ENCODE assay signal across 21 mouse cellular contexts in the genomic region with DNA sequence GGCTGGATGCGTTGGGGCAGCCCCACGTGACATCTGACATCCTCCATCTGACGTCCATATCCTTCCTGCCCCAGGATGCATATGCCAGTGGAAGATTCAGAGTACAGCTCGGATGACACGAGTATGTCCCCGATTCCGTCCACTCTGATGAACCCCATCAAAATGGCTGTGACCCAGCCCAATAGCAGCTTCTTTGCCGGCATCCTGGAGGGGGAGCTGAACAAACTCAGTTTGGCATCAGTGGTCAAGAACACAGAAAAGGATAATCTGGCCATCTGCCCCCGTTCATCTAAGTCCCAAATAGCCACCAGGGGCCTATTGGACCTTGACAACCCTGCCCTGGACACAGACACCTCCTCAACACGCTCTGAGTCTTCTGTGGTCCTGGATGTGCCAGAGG. TPM values are rescaled to one million over a fixed set of nuclear protein-coding genes. Genes with fewer than 3 reads are reported as not detected.
A peak's percentile ranks its signal among the peaks of the same experiment; 100 is the strongest.
DNase-seq lines count a peak whose midpoint lies in the region; ATAC-seq and TF ChIP-seq lines count a peak whose summit lies in the region.
"Had no signal": no experiment of that assay in that cellular context is flagged by ENCODE, and none has a peak within 500 bp of the region (broad histone marks: within the 10 kb centered on the region; RNA-seq: fewer than 3 reads in every experiment).

No protein-coding gene starts in this region.

- H3K4me3 ChIP-seq in forebrain, embryonic 11.5 days (ENCODE audit: low read depth, low read length) = no peak overlapping the region
- no peak overlapping the region for H3K4me3 ChIP-seq in forebrain, embryonic 16.5 days (replicated peaks; ENCODE audit: low read length)
- no peak overlapping the region for H3K4me3 ChIP-seq in kidney, postnatal 0 days (replicated peaks; ENCODE audit: low read depth, low read length)
- H3K4me3 ChIP-seq in liver, adult 2 months (ENCODE audit: insufficient read depth, low read depth, low read length) = 0 out of 2 replicates have a peak overlapping the region, but pooled peaks have one; percentile 15
- H3K4me3 ChIP-seq: embryonic facial prominence, embryonic 13.5 days; forebrain, embryonic 13.5 days; gastrocnemius, adult 2 months; hindbrain, embryonic 12.5 days had no signal

- no peak for TF ChIP-seq POLR2A in liver, adult 2 months (IDR thresholded peaks at IDR 0.05; ENCODE audit: extremely low read depth, insufficient read depth, low read length)

- H3K36me3 ChIP-seq in forebrain, embryonic 11.5 days (ENCODE audit: control insufficient read depth, insufficient read depth, low read length) = no peaks in the 10 kb centered on the region; the same call in 1 of the 2 replicates
- H3K36me3 ChIP-seq in forebrain, embryonic 16.5 days (ENCODE audit: control insufficient read depth, insufficient read depth) = peaks cover 15% of the 10 kb centered on the region
- H3K36me3 ChIP-seq in kidney, postnatal 0 days (ENCODE audit: insufficient read depth, low read length) = peaks cover 22% of the 10 kb centered on the region; the same call in 1 of the 2 replicates
- H3K36me3 ChIP-seq in liver, adult 2 months (ENCODE audit: control insufficient read depth, insufficient read depth, low read length) = peaks cover 3% of the 10 kb centered on the region; the same call in 1 of the 2 replicates

- H3K27ac ChIP-seq in forebrain, embryonic 11.5 days (ENCODE audit: low read depth, low read length) = no peak overlapping the region
- H3K27ac ChIP-seq in forebrain, embryonic 16.5 days (ENCODE audit: low read length) = no peak overlapping the region
- no peak overlapping the region for H3K27ac ChIP-seq in kidney, postnatal 0 days
- H3K27ac ChIP-seq in liver, adult 2 months (replicated peaks; ENCODE audit: insufficient read depth, low read depth, low read length) = no peak overlapping the region
- H3K27ac ChIP-seq: embryonic facial prominence, embryonic 13.5 days; forebrain, embryonic 13.5 days; gastrocnemius, adult 2 months; hindbrain, embryonic 12.5 days had no signal

- H3K27me3 ChIP-seq in forebrain, embryonic 11.5 days (ENCODE audit: control insufficient read depth, insufficient read depth, low read length) = no peaks in the 10 kb centered on the region
- no peaks in the 10 kb centered on the region for H3K27me3 ChIP-seq in forebrain, embryonic 16.5 days (replicated peaks; ENCODE audit: control insufficient read depth, insufficient read depth, low read length)
- no peaks in the 10 kb centered on the region for H3K27me3 ChIP-seq in kidney, postnatal 0 days (ENCODE audit: insufficient read depth, low read length)
- H3K27me3 ChIP-seq in liver, adult 2 months (ENCODE audit: control insufficient read depth, insufficient read depth, low read length) = no peaks in the 10 kb centered on the region
- H3K27me3 ChIP-seq: embryonic facial prominence, embryonic 13.5 days; hindbrain, embryonic 12.5 days had no signal

- H3K4me1 ChIP-seq in forebrain, embryonic 11.5 days (replicated peaks; ENCODE audit: control insufficient read depth, insufficient read depth, low read length) = no peaks in the 10 kb centered on the region
- no peaks in the 10 kb centered on the region for H3K4me1 ChIP-seq in forebrain, embryonic 16.5 days (replicated peaks; ENCODE audit: control insufficient read depth, insufficient read depth, low read length)
- H3K4me1 ChIP-seq in kidney, postnatal 0 days (replicated peaks; ENCODE audit: insufficient read depth, low read length) = no peaks in the 10 kb centered on the region
- no peaks in the 10 kb centered on the region for H3K4me1 ChIP-seq in liver, adult 2 months (ENCODE audit: control insufficient read depth, insufficient read depth, low read length)
- H3K4me1 ChIP-seq: embryonic facial prominence, embryonic 13.5 days; forebrain, embryonic 13.5 days; hindbrain, embryonic 12.5 days had no signal

- no peak overlapping the region for H3K9ac ChIP-seq in forebrain, embryonic 11.5 days (ENCODE audit: low read length)
- H3K9ac ChIP-seq in forebrain, embryonic 16.5 days (replicated peaks; ENCODE audit: low read depth, low read length) = no peak overlapping the region
- no peak overlapping the region for H3K9ac ChIP-seq in kidney, postnatal 0 days (ENCODE audit: low read depth, low read length)
- no peak overlapping the region for H3K9ac ChIP-seq in liver, adult 2 months (ENCODE audit: low read depth, low read length)
- H3K9ac ChIP-seq: embryonic facial prominence, embryonic 13.5 days; forebrain, embryonic 13.5 days; hindbrain, embryonic 12.5 days had no signal

- no peaks in the 10 kb centered on the region for H3K9me3 ChIP-seq in forebrain, embryonic 11.5 days (ENCODE audit: control insufficient read depth, low read length)
- H3K9me3 ChIP-seq in forebrain, embryonic 16.5 days (ENCODE audit: control insufficient read depth, low read length) = no peaks in the 10 kb centered on the region
- no peaks in the 10 kb centered on the region for H3K9me3 ChIP-seq in kidney, postnatal 0 days (replicated peaks; ENCODE audit: low read length)
- H3K9me3 ChIP-seq: embryonic facial prominence, embryonic 13.5 days; forebrain, embryonic 13.5 days; hindbrain, embryonic 12.5 days had no signal

- DNase-seq in forebrain, embryonic 11.5 days (ENCODE audit: low spot score) = no peak
- peak; percentile 18 for DNase-seq in kidney, postnatal 0 days (ENCODE audit: low spot score)
- no peak for DNase-seq in kidney, adult 9 months
- no peak for DNase-seq in liver, adult 2 months (ENCODE audit: extremely low read depth, low read depth, low spot score)
- no peak for DNase-seq in liver
- DNase-seq in 416B (ENCODE audit: low read depth) = peak; percentile 32
- no peak for DNase-seq in cerebellum, adult 18-20 months
- DNase-seq: adrenal gland, postnatal 10 days; cerebellum, adult 11 months; cerebellum, adult 9-10 months; cerebellum, postnatal 25 days; gastrocnemius, adult 2 months; gastrocnemius, postnatal 25 days; heart, postnatal 10 days; heart, postnatal 4 days had no signal

- H3K4me2 ChIP-seq in forebrain, embryonic 11.5 days (ENCODE audit: low read depth, low read length, severe bottlenecking) = 0 out of 2 replicates have a peak overlapping the region, but pooled peaks have one; percentile 2
- H3K4me2 ChIP-seq in forebrain, embryonic 16.5 days (ENCODE audit: low read length) = no peak overlapping the region
- no peak overlapping the region for H3K4me2 ChIP-seq in kidney, postnatal 0 days (ENCODE audit: low read length)
- H3K4me2 ChIP-seq: embryonic facial prominence, embryonic 13.5 days; forebrain, embryonic 13.5 days; hindbrain, embryonic 12.5 days had no signal

- TF ChIP-seq CTCF in kidney, postnatal 0 days (IDR thresholded peaks at IDR 0.05; ENCODE audit: low read depth) = no peak; the same call in 1 of the 2 replicates
- no peak for TF ChIP-seq CTCF in liver, adult 2 months (IDR thresholded peaks at IDR 0.05; ENCODE audit: low read depth, low read length)

- ATAC-seq in forebrain, embryonic 11.5 days (replicated peaks; ENCODE audit: low FRiP score) = no peak
- ATAC-seq in forebrain, embryonic 16.5 days = no peak
- no peak for ATAC-seq in kidney, postnatal 0 days (replicated peaks; ENCODE audit: low FRiP score, low read depth)
- ATAC-seq: forebrain, embryonic 13.5 days had no signal

- 92% methylated on average over 10 of the region's 10 CpGs for WGBS in forebrain, embryonic 11.5 days
- WGBS in forebrain, embryonic 16.5 days = 91% methylated on average over 10 of the region's 10 CpGs
- 63% methylated on average over 10 of the region's 10 CpGs for WGBS in kidney, postnatal 0 days
- 82% methylated on average over 10 of the region's 10 CpGs for WGBS in liver, adult 2 months

- no peaks in the 10 kb centered on the region for H3K79me2 ChIP-seq in liver, adult 2 months (ENCODE audit: control insufficient read depth, insufficient read depth, low read length)

RNA-seq across cellular contexts. Expression of gene Fndc8, which starts 5.6 kb away (rescaled TPM):
- 0.44 and 0.48 TPM in 2 replicates for polyA plus RNA-seq in forebrain, embryonic 11.5 days (2014; fragmentation: Nextera tagmentation; extraction: Ambion mirVana)
- polyA plus RNA-seq in forebrain, embryonic 16.5 days (2015; fragmentation: Nextera tagmentation; extraction: Ambion mirVana) = 0.43 and 1.1 TPM in 2 replicates
- 0.55 and 0.60 TPM in 2 replicates for polyA plus RNA-seq in kidney, postnatal 0 days (2015; fragmentation: Nextera tagmentation; extraction: Ambion mirVana)
- 0.20 TPM in 1 of 2 replicates, not detected in the other for total RNA-seq in liver, adult 2 months (2014; rRNA removed)
- not detected in 2 replicates for polyA plus RNA-seq in liver, adult 2 months (2012; rRNA removed)
- total RNA-seq: gastrocnemius, adult 2 months; gastrocnemius, postnatal 25 days; granulocyte monocyte progenitor cell, adult 5-6 weeks had no signal
- polyA plus RNA-seq: brain, embryonic 14.5 days had no signal

RNA-seq across cellular contexts. Expression of gene Rad51d, which starts 7.1 kb away (rescaled TPM):
- polyA plus RNA-seq in forebrain, embryonic 11.5 days (2014; fragmentation: Nextera tagmentation; extraction: Ambion mirVana) = 15.6 and 17.4 TPM in 2 replicates
- polyA plus RNA-seq in forebrain, embryonic 16.5 days (2015; fragmentation: Nextera tagmentation; extraction: Ambion mirVana) = 13.5 and 15.2 TPM in 2 replicates
- polyA plus RNA-seq in kidney, postnatal 0 days (2015; fragmentation: Nextera tagmentation; extraction: Ambion mirVana) = 10.6 and 11.7 TPM in 2 replicates
- total RNA-seq in liver, adult 2 months (2014; rRNA removed) = 4.0 and 5.0 TPM in 2 replicates
- polyA plus RNA-seq in liver, adult 2 months (2012; rRNA removed) = 8.1 and 9.0 TPM in 2 replicates

RNA-seq across cellular contexts. Expression of gene Nle1, which starts 10.7 kb away (rescaled TPM):
- polyA plus RNA-seq in forebrain, embryonic 11.5 days (2014; fragmentation: Nextera tagmentation; extraction: Ambion mirVana) = 31.9 and 34.8 TPM in 2 replicates
- 33.3 and 39.7 TPM in 2 replicates for polyA plus RNA-seq in forebrain, embryonic 16.5 days (2015; fragmentation: Nextera tagmentation; extraction: Ambion mirVana)
- 23.7 and 24.0 TPM in 2 replicates for polyA plus RNA-seq in kidney, postnatal 0 days (2015; fragmentation: Nextera tagmentation; extraction: Ambion mirVana)
- 2.3 and 2.6 TPM in 2 replicates for total RNA-seq in liver, adult 2 months (2014; rRNA removed)
- 11.0 and 15.6 TPM in 2 replicates for polyA plus RNA-seq in liver, adult 2 months (2012; rRNA removed)

RNA-seq across cellular contexts. Expression of gene Unc45b, which starts 12.9 kb away (rescaled TPM):
- polyA plus RNA-seq in forebrain, embryonic 11.5 days (2014; fragmentation: Nextera tagmentation; extraction: Ambion mirVana) = 0.20 and 0.41 TPM in 2 replicates
- 0.96 and 1.6 TPM in 2 replicates for polyA plus RNA-seq in forebrain, embryonic 16.5 days (2015; fragmentation: Nextera tagmentation; extraction: Ambion mirVana)
- polyA plus RNA-seq in kidney, postnatal 0 days (2015; fragmentation: Nextera tagmentation; extraction: Ambion mirVana) = 6.1 and 7.1 TPM in 2 replicates
- total RNA-seq in liver, adult 2 months (2014; rRNA removed) = 0.46 and 0.81 TPM in 2 replicates
- 0.32 TPM in 2 replicates for polyA plus RNA-seq in liver, adult 2 months (2012; rRNA removed)
- total RNA-seq: granulocyte monocyte progenitor cell, adult 5-6 weeks had no signal

RNA-seq across cellular contexts. Expression of gene Rffl, which starts 26.5 kb away (rescaled TPM):
- 17.0 and 18.4 TPM in 2 replicates for polyA plus RNA-seq in forebrain, embryonic 11.5 days (2014; fragmentation: Nextera tagmentation; extraction: Ambion mirVana)
- polyA plus RNA-seq in forebrain, embryonic 16.5 days (2015; fragmentation: Nextera tagmentation; extraction: Ambion mirVana) = 8.8 and 9.3 TPM in 2 replicates
- 21.7 and 23.3 TPM in 2 replicates for polyA plus RNA-seq in kidney, postnatal 0 days (2015; fragmentation: Nextera tagmentation; extraction: Ambion mirVana)
- total RNA-seq in liver, adult 2 months (2014; rRNA removed) = 10.6 and 12.5 TPM in 2 replicates
- 11.7 and 12.7 TPM in 2 replicates for polyA plus RNA-seq in liver, adult 2 months (2012; rRNA removed)

Comparison
In these comparisons a context has a peak if more than half of its experiments do, and no peak if none do; other contexts are left out.
1. DNase-seq: peak in kidney, postnatal 0 days (single experiment) and 416B (single experiment); none in forebrain, embryonic 11.5 days (single experiment), kidney, adult 9 months (single experiment), liver, adult 2 months (single experiment), liver (single experiment) and cerebellum, adult 18-20 months (0 of 2).